Mouse (Mus musculus): ENCODE data around the gene Dmrt3.

The Dmrt3 gene

DNA sequence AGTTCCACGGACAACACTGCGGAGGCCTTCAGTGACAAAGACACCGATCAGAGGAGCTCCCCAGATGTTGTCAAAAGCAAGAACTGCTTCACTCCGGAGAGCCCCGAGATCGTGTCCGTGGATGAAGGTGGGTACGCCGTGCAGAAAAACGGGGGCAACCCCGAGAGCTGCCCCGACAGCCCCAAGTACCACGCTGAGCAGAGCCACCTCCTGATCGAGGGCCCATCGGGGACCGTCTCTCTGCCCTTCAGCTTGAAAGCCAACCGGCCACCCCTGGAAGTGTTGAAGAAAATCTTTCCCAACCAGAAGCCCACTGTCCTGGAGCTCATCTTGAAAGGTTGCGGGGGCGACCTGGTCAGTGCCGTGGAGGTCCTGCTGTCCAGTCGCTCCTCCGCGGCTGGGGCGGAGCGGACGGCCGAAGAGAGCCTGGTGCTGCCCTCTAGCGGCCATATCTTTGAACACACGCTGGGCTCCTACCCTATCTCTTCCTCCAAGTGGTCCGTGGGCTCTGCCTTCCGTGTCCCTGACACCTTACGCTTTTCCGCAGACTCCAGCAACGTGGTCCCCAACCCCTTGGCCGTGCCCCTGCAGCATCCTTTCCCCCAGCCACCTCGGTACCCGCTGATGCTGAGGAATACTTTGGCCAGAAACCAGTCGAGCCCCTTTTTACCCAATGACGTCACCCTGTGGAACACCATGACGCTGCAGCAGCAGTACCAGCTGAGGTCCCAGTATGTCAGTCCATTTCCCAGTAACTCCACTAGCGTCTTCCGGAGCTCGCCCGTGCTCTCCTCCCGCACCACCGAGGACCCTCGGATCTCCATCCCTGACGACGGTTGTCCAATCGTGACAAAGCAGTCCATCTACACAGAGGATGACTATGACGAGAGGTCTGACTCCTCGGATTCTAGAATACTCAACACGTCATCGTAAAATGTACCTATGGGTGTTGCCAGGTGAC lies 12.5 kb downstream of the Dmrt3 start:
- no peak for DNase-seq (ENCODE audit: low read depth)

- no peak for DNase-seq (ENCODE audit: low read depth)
Measured at GRCm38 (mm10) chr19:25628490-25628889, 18.4 kb downstream of the Dmrt3 start.

DNA sequence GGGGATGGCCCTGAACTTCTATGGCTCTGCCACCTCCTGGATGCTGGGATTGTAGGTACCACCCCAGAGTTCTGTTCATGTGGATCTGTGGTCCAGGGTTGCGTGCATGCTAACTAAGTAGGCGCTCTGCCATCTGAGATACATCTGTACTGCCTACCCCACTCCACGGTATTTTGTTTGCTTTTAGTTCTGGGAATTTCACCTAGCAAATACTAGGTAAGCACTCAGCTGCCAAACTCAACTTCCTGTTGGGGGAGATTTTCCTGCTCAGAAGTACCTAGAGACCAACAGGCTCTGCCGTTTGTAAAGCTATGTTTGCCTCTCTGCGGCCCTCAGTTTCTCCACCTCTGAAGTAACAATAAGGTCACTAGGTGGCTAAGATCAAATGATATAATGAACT lies 25.0 kb downstream of the Dmrt3 start:
- DNase-seq (ENCODE audit: low read depth): no peak

DNA sequence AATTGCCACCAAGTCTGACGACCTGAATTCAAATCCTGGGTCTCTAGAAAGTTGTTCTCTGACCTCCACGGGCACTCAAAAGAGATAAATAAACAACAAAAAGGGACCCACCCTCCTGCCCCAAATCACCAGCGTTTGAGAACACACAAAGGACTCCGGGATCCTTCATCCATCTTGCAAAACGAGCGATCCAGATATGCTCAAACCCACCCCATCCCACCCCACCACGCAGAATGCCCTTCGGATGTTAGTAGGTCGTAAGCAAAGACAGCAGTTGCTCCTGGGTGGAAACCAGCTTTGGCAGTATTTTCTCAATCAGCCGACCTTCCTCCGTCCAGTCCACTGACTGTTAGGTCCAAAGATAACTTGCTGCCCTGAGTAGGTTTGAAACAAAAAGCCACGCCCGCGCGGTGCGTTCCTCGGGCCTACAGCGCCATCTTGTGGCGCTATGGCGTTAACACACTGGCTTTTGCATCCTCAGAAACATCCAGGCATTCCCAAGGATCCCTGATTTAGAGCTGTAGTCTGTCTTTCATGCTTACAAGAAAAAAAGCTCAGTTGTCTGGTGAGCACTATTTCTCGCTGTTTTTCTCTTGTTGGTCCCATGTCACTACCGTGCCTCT lies 25.6 kb downstream of the Dmrt3 start:
- DNase-seq (ENCODE audit: low read depth): peak; percentile 30

DNA sequence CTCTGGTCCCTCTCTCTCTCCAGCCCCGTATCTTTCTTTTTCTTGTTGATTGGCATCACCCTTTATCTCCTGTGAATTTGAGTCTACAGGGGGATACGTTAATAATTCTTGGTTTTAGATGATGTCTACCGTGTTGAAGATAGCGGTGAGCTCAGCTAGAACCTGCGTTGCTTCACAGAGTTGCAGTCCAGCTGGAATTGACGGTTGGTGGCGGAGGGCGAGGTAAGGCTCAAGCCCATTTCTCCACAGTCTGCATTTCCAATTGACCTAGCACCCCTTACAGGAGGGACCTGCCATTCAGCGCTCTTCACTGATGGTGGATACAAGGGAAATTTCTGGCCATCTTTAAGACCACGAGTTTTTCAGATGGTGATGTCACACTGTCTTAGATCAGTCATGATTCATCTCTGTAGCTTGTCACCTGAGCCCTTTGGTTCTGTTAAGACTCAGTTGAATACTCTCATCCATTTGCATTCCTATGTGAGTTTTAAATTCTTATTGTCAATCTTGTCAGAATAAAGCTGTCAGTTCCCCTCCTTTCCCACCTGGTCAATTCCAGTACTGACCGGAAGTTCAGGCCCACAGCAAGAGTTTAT lies 28.8 kb downstream of the Dmrt3 start:
- DNase-seq (ENCODE audit: low read depth): no peak

- no peak for DNase-seq (ENCODE audit: low read depth)
Measured at GRCm38 (mm10) chr19:25641786-25642185, 31.7 kb downstream of the Dmrt3 start.

DNA sequence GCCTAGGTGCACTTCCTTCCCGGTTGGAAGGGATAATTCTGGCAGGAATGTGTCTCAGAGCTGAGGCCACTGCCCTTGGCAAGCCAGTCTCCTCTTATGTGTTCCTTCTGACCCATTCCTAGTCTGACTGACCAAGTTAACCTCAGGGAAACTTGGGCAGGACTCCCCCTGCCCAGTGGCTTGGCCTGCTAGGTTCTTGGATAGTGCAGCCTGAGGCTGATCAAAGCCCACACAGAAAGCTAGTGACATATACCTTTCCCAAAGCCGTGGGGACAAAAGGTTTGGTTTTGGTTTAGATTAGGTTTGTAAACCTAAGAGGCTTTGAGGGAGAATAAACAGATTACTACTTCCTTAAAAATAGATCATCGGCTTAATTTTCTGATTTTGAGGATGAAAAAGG lies 37.0 kb downstream of the Dmrt3 start:
- DNase-seq (ENCODE audit: low read depth): no peak

DNA sequence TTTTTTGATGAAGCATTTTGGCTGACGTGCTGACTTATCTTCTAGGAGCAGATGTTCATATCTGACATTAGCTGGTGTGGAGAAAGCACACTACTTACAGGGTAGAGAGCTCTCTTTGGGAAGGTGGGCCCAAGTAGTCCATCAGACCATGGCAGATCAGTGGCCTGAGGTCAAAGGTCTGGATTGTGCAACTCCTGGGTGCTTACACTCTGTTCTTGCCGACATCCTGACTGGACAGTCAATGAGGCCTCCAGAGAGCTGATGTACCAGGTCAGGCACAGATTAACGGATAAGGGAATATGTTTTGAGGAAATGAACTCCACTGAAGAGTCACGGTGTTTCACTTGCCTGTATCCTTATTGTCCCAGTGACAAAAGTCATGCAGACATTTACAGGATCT lies 38.6 kb downstream of the Dmrt3 start:
- DNase-seq (ENCODE audit: low read depth): no peak

- no peak for DNase-seq (ENCODE audit: low read depth)
Measured at GRCm38 (mm10) chr19:25650474-25650873, 40.4 kb downstream of the Dmrt3 start.

DNA sequence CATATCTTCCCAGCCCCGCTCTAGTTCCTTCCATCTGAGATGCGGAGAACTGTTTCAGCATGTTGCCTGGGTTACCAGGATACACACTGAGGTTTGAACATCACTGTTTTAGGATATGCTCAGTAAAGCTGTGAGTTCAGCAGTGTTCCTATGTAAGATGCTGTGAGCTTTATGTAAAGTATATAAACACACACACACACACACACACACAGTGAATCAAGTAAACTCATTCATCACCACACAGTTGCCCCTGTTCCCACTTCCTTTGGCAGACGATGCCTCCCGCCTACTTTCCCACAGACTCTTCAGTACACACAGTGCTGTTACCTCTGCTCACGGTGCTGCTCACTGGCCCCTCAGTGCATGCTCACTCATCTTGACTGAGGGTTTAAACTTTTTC lies 42.5 kb downstream of the Dmrt3 start:
- DNase-seq (ENCODE audit: low read depth): no peak

- no peak for DNase-seq (ENCODE audit: low read depth)
Measured at GRCm38 (mm10) chr19:25654034-25654749, 44.1 kb downstream of the Dmrt3 start.

DNA sequence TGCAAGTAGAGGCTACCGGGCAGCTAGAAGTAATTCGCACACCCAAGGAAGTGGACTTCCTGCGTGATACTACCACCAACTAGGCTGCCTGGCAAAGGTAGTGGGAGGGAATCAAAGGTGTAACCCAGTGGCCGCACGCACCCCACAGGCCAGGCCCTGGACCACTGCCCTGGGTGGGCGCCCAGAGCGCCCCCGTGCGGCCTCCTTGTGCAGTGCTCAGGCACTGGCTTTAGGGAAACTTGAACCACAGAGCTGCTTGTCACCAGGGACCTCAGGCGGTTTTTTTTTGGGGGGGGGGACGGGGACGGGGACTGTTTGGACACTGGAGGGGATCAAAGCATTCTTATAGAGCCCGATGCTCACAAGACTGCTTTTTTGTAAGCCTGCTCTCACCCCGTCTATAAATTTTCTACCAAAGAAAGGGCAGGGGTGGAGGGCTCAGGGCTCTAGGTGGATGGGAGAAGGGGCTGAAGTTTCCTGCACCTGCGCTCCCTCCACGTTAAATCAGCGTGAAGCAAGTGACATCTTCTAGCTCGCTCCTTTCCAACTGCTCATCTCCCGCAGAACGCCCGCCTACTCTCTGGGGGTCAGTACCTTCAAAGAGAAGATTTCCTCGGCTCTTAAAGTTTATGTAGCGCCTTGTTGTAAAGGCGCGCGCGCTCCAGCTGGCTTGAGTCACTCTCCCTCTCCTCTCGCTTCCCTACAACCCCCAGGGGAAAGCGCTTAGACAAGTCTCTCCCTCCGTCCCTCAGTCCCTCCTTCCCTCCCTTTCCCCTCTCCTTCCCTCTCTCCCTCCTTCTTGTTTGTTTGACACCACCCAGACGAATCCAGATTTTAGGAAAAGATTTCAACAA lies 55.6 kb downstream of the Dmrt3 start:
- no peak for DNase-seq (ENCODE audit: low read depth)

- no peak for DNase-seq (ENCODE audit: low read depth)
Measured at GRCm38 (mm10) chr19:25667836-25668235, 57.7 kb downstream of the Dmrt3 start.

GRCm38 (mm10) chr19:25669593-25670248 lies 59.6 kb downstream of the Dmrt3 start:
- DNase-seq (ENCODE audit: low read depth): no peak

DNA sequence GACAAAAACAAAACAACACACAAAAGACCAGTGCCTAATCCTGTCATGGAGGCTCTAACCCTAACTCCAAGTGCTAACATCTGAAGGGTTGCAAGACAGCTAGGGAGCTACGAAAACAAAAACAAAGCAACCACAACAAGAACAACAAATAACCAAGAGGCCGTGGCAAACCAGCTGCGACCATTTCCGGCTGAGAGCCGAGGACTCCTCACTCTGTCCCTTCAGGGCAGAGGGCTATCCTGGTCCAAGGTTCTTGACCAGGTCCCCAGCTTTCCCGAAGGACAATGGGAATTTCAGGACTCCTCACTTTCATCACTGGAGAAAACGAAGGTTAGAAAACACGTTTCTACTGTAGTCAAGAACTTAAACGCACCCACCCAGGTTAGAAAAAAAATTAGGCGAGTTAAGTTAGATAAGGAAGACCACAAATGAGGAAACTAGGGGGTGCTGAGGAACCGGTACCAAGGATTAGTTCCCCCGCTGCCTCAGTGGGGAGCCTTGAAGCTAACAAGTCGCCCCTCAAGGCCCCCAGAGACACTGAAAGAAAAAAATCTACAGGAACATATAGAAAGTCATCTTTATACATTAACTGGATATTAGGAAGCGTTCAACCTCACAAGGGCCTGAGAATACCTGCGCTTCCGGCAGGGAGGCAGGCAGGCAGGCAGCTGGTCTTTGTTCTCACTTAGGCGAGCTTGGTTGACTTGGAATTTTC lies 60.6 kb downstream of the Dmrt3 start:
- no peak for DNase-seq (ENCODE audit: low read depth)

DNA sequence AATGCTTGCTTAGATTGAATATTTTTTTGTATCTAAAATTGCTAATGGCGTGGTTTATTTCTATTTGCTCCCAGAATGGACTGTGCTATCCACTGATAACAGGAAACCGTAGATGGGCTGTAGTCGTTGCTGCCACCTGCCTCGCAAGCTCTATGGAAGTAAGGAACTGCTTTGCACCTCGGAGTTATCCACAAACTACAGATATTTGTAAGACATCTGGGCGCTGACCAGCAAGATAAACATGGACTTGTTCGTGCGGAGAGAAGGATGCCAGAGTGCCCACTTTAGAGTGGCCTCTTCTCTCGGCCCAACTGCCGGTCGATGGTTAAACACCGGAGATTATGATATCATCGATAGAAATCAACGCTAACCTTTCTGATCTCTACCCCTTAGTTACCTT lies 61.6 kb downstream of the Dmrt3 start:
- DNase-seq (ENCODE audit: low read depth): no peak

DNA sequence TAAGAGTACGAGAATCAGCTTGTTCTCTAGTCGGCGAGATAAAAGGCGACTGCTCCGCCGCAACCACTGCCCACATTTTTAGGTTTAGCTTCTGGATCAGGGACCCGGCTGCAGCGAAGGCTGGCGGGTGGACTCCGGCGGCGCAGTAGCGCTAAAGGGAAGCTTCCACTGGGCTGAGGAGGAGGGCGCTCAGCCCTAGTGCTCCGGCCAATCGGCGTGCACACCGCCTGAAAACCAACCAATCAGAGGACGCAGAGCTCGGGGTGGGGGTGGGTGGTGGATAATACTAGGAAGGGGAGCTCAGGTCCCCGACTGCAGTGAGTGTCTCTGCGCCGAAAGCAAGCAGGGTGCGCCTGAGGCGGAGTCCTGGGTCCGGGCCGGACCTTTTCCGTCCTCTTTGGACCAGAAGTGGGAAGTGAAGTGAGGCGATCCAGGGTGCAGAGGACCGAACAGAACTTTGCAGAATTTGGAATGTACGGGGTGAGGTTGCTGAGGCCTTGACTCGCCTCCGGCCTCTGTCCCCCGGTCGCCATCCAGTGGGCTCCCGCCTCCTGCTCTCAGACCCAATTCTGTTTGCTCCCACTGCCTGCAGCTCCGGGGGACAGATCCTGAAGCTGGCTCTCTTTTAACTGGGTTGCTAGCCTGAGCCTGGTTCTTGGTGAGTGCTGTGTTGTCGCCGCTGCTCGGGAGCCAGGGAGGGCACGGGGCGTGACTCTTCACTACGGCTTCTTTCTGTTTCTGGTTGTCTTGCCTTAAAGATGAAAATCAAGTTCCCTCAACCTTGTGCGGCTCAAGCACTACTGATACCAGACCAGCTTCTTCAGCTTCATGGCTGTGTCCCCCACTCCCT lies 62.2 kb downstream of the Dmrt3 start, which contains the start of gene Dmrt2:
Gene Dmrt2 (plus strand): TSS at position 311 of the 850 bp plus-strand sequence.
- DNase-seq (ENCODE audit: low read depth): peak; percentile 63

Data from c-Kit-positive CD71-negative TER-119-negative erythroid progenitor cells, embryonic 14.5 days (primary cell).